ENCODE assay signal across 17 mouse cellular contexts in genomic region chr13:83484215-83484614, GRCm38 (mm10).
"Had no signal": no experiment of that assay in that cellular context is flagged by ENCODE, and none has a peak within 500 bp of the region (broad histone marks: within the 10 kb centered on the region; RNA-seq: fewer than 3 reads in every experiment).

No protein-coding gene starts in this region.

- ATAC-seq: liver, postnatal 0 days; lung, postnatal 0 days had no signal

- H3K4me2 ChIP-seq: lung, embryonic 15.5 days; midbrain, embryonic 12.5 days; neural tube, embryonic 12.5 days had no signal

- H3K4me3 ChIP-seq: lung, embryonic 15.5 days; megakaryocyte, embryonic 14.5 days; midbrain, embryonic 12.5 days; neural tube, embryonic 12.5 days had no signal

- H3K36me3 ChIP-seq: lung, embryonic 15.5 days; midbrain, embryonic 12.5 days; neural tube, embryonic 12.5 days had no signal

- H3K9me3 ChIP-seq: lung, embryonic 15.5 days; megakaryocyte, embryonic 14.5 days; midbrain, embryonic 12.5 days; neural tube, embryonic 12.5 days had no signal

- H3K9ac ChIP-seq: liver, postnatal 0 days; lung, embryonic 15.5 days; midbrain, embryonic 12.5 days; neural tube, embryonic 12.5 days had no signal

- H3K27me3 ChIP-seq: lung, embryonic 15.5 days; megakaryocyte, embryonic 14.5 days; midbrain, embryonic 12.5 days; neural tube, embryonic 12.5 days had no signal

- H3K4me1 ChIP-seq: midbrain, embryonic 12.5 days; neural tube, embryonic 12.5 days had no signal

- H3K27ac ChIP-seq: lung, embryonic 15.5 days; macrophage; midbrain, embryonic 12.5 days; neural tube, embryonic 12.5 days had no signal

- DNase-seq: liver, postnatal 0 days; lung, adult 2 months; lung, postnatal 14 days; lung, postnatal 36 days; midbrain, embryonic 14.5 days; right cerebral cortex, postnatal 25 days; right cerebral cortex, postnatal 4 days; spleen, adult 18-20 months; thymus, adult 18-20 months; thymus, postnatal 14 days; thymus, postnatal 36 days had no signal
